Mouse (Mus musculus) intestine, embryonic 16.5 days (tissue): ENCODE measurements around the gene Endog. TPM values are rescaled to one million over a fixed set of nuclear protein-coding genes. Genes with fewer than 3 reads are reported as not detected.
A peak's percentile ranks its signal among the peaks of the same experiment; 100 is the strongest.

Experiments used
- ATAC-seq: fragments of 200-750 bp; cut with Nextera tagmentation; 2 replicates; pipeline ENCODE4 v1.8.0; 2017; ENCODE audit warnings: moderate TSS enrichment, moderate library complexity
- H3K27ac ChIP-seq: fragments of 300-500 bp; sonication (generic); 2 replicates; pipeline ENCODE4 v1.5.1; 2014; ENCODE audit warnings: mild to moderate bottlenecking, low read length
- H3K27me3 ChIP-seq: fragments of 300-500 bp; sonication (generic); replicated peaks from 2 replicates; pipeline ENCODE4 v1.6.1; 2014; ENCODE audit warnings: low read length, control low read depth, mixed read lengths; ENCODE audit not compliant: control insufficient read depth, insufficient read depth
- H3K36me3 ChIP-seq: fragments of 300-500 bp; sonication (generic); 2 replicates; pipeline ENCODE4 v1.6.1; 2014; ENCODE audit warnings: low read length, control low read depth; ENCODE audit not compliant: control insufficient read depth, insufficient read depth
- H3K4me1 ChIP-seq: fragments of 300-500 bp; sonication (generic); 2 replicates; pipeline ENCODE4 v1.6.1; 2014; ENCODE audit warnings: low read length, control low read depth, mixed read lengths; ENCODE audit not compliant: control insufficient read depth, insufficient read depth
- H3K4me2 ChIP-seq: fragments of 300-500 bp; sonication (generic); 2 replicates; pipeline ENCODE4 v1.6.1; 2014; ENCODE audit warnings: low read depth, low read length, control low read depth
- H3K4me3 ChIP-seq: fragments of 300-500 bp; sonication (generic); 2 replicates; pipeline ENCODE4 v1.5.1; 2014; ENCODE audit warnings: mild to moderate bottlenecking, low read length
- H3K9ac ChIP-seq: fragments of 300-500 bp; sonication (generic); 2 replicates; pipeline ENCODE4 v1.6.1; 2014; ENCODE audit warnings: low read depth, low read length
- H3K9me3 ChIP-seq: fragments of 300-500 bp; sonication (generic); 2 replicates; pipeline ENCODE4 v1.6.1; 2016; ENCODE audit warnings: low read length, control low read depth; ENCODE audit not compliant: control insufficient read depth
- WGBS: fragments of 180-500 bp; shearing (Covaris S2); extraction: QIAGEN DNeasy Blood & Tissue Kit; methylation state at CpG from one replicate; pipeline ENCODE4 v1.1.7; 2014; 5-methylcytosine and 5-hydroxymethylcytosine counted together
- polyA plus RNA-seq: library from polyadenylated mRNA; unstranded; fragments of >200 nt; fragmentation: Nextera tagmentation; extraction: Ambion mirVana; gene quantifications from 2 replicates; pipeline ENCODE4 v1.2.1, GENCODE M21; 2015

Gene Endog
- polyA plus RNA-seq, 1 experiment from 2014 or later, result 42.5 TPM

DNA sequence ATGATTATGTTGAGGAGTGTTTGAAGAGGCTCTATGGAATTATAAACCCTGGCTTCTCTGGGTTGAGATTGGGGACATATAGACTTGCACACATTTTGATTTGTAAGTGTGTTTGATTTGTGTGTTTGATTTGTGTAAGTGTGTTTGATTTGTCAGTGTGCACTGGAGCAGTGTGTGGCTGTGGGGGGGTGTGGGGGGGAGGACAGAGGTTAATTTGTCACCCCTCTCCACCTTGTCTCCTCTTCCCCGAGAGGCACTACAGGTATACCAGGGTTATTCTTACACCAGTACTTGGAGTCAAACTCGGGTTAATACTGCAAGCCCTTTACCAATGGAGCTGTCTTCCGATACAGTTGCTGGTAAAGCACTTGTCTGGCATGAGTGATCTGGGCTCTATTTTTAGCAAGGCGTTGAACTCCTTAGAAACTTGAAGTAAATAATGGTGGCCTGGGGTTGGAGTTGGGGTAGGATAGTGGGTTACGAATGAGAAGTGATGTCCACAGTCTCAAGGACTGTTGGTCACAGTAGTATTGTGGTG, 29.2 kb downstream of the Endog start:
- 52% methylated on average over 5 of the region's 5 CpGs for WGBS
- H3K4me1 ChIP-seq, result peaks cover 11% of the 10 kb centered on the region
- ATAC-seq, result peak; percentile 58
- H3K4me3 ChIP-seq, result no peak overlapping the region
- H3K27me3 ChIP-seq, result no peaks in the 10 kb centered on the region
- no peaks in the 10 kb centered on the region for H3K36me3 ChIP-seq
- no peaks in the 10 kb centered on the region for H3K9me3 ChIP-seq
- H3K27ac ChIP-seq, result peak overlapping the region; percentile 90
- peak overlapping the region; percentile 13; the same call in 1 of the 2 replicates for H3K4me2 ChIP-seq
- H3K9ac ChIP-seq, result no peak overlapping the region

DNA sequence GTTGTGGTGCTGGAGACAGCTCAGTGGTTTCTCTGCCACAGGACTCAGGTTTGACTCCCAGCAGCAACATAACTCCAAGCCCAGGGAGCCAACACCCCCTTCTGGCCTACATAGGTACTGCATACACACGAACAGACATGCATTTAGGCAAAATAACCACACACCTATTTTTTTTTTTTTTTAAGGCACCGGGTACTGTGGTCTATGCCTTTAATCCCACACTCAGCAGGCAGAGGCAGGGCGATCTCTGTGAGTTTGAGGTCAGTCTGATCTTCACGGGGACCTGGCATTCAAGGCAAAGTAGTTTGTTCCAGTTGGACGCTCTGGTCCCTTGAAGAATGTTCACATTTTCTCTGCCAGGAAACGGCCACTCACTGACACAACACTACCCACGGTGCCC, 32.1 kb downstream of the Endog start:
- no peaks in the 10 kb centered on the region for H3K36me3 ChIP-seq
- H3K4me1 ChIP-seq, result peaks cover 19% of the 10 kb centered on the region
- H3K27ac ChIP-seq, result no peak overlapping the region
- no peak overlapping the region for H3K4me2 ChIP-seq
- no peaks in the 10 kb centered on the region for H3K27me3 ChIP-seq
- no peak overlapping the region for H3K9ac ChIP-seq
- 72% methylated on average over 7 of the region's 7 CpGs for WGBS
- H3K9me3 ChIP-seq, result no peaks in the 10 kb centered on the region
- no peak overlapping the region for H3K4me3 ChIP-seq
- no peak for ATAC-seq

DNA sequence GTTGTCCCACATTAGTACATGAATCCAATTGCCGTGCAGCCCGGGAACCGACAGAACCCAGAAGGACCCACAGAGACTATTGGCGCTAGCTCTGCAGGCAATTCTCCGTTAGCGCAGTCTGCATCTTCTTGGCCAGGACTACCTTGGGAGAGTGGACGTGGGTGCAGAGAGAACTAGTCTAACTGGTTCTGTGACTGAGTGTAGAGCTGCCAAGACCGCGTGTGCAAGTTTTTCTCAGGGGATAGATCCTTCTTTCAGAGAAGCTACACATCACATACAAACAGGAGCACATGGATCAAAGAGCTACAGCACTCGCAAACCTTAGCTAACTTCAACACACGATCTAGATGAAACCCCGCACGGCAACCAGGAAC, 33.9 kb downstream of the Endog start:
- peaks cover 15% of the 10 kb centered on the region for H3K4me1 ChIP-seq
- H3K4me2 ChIP-seq, result peak overlapping the region; percentile 88
- H3K9me3 ChIP-seq, result no peaks in the 10 kb centered on the region
- peak overlapping the region; percentile 86 for H3K27ac ChIP-seq
- H3K27me3 ChIP-seq, result no peaks in the 10 kb centered on the region
- H3K9ac ChIP-seq, result peak overlapping the region; percentile 81
- peak; percentile 73 for ATAC-seq
- under 1% methylated on average over 13 of the region's 13 CpGs for WGBS
- no peaks in the 10 kb centered on the region for H3K36me3 ChIP-seq
- H3K4me3 ChIP-seq, result peak overlapping the region; percentile 77

DNA sequence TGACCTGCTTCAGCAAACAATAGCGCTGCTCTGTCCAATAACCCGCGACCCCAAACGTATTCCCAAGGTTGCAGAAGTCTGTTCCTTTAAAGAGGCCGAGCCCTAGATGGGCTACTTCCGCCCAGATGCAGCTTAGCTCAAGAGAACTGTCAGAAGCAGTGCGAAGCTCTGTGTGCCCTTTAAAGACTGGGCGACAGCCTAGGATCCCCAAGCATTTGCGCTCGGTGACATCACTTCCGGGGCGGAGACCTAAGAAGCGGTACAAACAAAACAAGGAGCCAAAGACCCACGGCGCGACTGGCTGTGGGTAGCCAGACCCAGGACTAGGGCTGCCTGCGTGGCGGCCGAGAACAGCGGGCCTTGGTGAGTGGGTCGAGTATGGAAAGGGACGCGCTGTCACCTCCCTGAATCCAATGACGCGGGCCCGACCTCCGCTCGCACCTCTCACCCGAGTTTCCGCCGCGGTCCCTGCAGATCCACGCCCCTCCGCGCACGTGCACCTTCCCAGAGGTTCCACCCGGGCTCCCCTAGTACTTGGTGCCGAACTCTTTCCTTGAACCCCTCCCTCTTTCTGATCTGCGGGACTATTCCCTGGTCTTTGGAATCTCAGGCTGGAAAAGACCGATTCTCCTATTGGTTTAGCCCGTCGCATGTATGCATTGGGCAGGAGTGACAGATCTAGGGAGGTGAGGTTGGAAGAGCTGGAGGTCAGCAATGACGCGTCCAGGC, 34.5 kb downstream of the Endog start, which contains the start of gene Kyat1:
Kyat1 (minus strand) TSS at position 219 of the 729 bp plus-strand sequence.
- peak within 1 kb of the TSS; percentile 81 for H3K9ac ChIP-seq
- WGBS, result under 1% methylated on average over 44 of the region's 44 CpGs
- no peaks in the 10 kb centered on the region for H3K27me3 ChIP-seq
- H3K4me2 ChIP-seq, result peak within 1 kb of the TSS; percentile 88
- ATAC-seq, result peak; percentile 97
- no peaks in the 10 kb centered on the region for H3K36me3 ChIP-seq
- peak within 1 kb of the TSS; percentile 77 for H3K4me3 ChIP-seq
- H3K9me3 ChIP-seq, result no peaks in the 10 kb centered on the region
- H3K4me1 ChIP-seq, result peaks cover 12% of the 10 kb centered on the region
- H3K27ac ChIP-seq, result peak within 1 kb of the TSS; percentile 86

DNA sequence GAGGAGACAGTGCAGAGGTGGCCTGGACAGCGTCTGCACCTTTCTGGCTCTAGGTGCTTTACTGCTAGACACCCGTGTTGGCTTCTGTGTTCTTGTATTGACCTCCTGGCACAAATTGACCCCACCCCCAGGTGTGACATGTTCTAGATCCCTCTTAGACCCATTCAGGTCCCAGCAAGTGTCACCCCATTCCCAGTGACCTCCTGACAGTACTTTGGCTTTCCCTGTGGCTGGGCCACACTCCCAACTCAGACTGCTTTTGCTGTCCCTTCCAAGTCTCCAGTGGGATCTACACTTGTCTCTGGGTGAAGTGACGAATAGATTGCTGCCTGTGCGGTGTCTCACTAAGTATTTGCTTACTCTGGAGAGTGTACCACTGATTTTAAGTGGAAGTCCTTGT, 36.1 kb downstream of the Endog start:
- no peak overlapping the region for H3K9ac ChIP-seq
- WGBS, result 82% methylated on average over 4 of the region's 4 CpGs
- no peaks in the 10 kb centered on the region for H3K27me3 ChIP-seq
- H3K4me2 ChIP-seq, result no peak overlapping the region
- no peaks in the 10 kb centered on the region for H3K36me3 ChIP-seq
- no peak overlapping the region for H3K4me3 ChIP-seq
- peaks cover 12% of the 10 kb centered on the region for H3K4me1 ChIP-seq
- no peak for ATAC-seq
- H3K9me3 ChIP-seq, result no peaks in the 10 kb centered on the region
- H3K27ac ChIP-seq, result no peak overlapping the region

DNA sequence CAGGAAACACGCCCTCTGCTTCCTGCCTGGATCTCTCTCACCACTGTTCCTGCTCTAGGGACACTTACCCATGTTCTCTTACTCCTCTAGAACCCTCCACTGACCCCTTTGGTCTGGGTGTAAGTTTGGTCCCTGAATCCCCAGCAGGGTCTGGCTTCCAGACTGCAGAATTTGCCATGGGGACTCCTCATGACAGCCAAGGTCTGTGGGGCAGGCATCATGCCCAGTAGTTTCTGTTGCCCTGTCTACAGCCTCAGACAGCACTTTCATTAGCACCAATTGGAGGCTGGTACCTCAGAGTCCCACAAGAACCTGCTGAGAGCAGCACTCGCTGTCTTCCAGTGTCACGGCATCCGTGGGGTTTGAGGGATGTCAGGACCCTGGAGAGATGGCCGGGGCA, 36.6 kb downstream of the Endog start:
- H3K4me3 ChIP-seq, result no peak overlapping the region
- peaks cover 12% of the 10 kb centered on the region for H3K4me1 ChIP-seq
- no peaks in the 10 kb centered on the region for H3K27me3 ChIP-seq
- H3K27ac ChIP-seq, result no peak overlapping the region
- H3K4me2 ChIP-seq, result no peak overlapping the region
- H3K9ac ChIP-seq, result no peak overlapping the region
- WGBS, result 82% methylated on average over 5 of the region's 5 CpGs
- no peaks in the 10 kb centered on the region for H3K9me3 ChIP-seq
- no peaks in the 10 kb centered on the region for H3K36me3 ChIP-seq
- no peak for ATAC-seq

DNA sequence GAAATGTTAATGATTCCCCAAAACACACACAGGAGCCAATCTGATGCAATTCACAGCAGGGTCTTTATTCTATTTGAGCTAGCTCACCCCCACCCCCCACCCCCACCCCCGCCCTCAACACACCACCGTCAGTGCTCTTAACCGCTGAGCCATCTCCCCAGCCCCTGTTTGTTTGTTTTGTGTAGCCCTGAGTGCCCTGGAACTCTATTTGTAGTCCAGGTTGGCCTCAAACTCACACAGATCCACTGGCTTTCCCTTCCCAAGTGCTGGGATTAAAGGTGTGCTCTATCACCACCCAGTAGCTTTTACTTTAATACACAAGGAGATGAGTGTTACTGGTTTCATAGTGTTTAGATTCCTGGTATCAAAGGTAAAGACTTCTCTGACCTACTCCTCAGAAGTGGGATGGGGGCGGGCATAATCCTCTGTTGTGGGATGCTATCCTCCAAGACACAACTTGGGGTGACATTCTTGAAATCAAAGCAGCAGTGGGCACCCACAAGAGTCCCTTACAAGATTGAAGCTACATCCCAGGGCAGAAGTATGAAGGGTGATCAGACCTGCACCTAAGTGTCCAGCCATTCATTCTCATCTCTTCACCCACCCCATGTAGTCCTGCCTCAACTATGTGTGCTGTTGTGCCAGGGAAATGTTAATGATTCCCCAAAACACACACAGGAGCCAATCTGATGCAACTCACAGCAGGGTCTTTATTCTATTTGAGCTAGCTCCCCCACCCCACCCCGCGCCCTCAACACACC, 40.3 kb downstream of the Endog start:
- Histone ChIP-seq H3K9ac (no peak overlapping the region), H3K27me3 (no peaks in the 10 kb centered on the region), H3K4me3 (no peak overlapping the region), H3K27ac (no peak overlapping the region), H3K4me2 (no peak overlapping the region), H3K9me3 (no peaks in the 10 kb centered on the region), H3K4me1 (peaks cover 2% of the 10 kb centered on the region; the same call in 1 of the 2 replicates), H3K36me3 (no peaks in the 10 kb centered on the region)
- no peak for ATAC-seq
- 71% methylated on average over 6 of the region's 6 CpGs for WGBS

DNA sequence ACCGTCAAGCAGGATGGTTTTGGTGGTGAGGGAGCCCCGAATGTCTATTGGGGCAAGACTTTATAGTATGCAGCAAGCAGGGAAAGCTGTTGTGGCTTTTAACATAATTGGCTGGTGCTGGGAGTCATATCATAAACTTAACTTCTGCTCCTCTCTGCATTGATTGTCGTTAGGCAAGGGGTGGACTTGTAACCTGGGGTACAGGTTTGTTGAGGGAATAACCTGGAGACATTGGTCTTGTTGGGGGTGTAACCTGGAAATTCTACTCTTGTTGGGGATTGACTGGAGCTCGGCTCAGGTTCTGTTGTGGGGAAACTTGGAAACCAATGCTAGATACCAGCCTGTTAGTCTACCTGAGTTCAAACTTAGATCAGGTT, 40.9 kb downstream of the Endog start:
- H3K9ac ChIP-seq, result no peak overlapping the region
- no peak overlapping the region for H3K27ac ChIP-seq
- H3K9me3 ChIP-seq, result no peaks in the 10 kb centered on the region
- H3K27me3 ChIP-seq, result no peaks in the 10 kb centered on the region
- no peak overlapping the region for H3K4me3 ChIP-seq
- H3K36me3 ChIP-seq, result no peaks in the 10 kb centered on the region
- H3K4me1 ChIP-seq, result no peaks in the 10 kb centered on the region
- 65% methylated on average over 4 of the region's 4 CpGs for WGBS
- ATAC-seq, result no peak
- H3K4me2 ChIP-seq, result no peak overlapping the region

DNA sequence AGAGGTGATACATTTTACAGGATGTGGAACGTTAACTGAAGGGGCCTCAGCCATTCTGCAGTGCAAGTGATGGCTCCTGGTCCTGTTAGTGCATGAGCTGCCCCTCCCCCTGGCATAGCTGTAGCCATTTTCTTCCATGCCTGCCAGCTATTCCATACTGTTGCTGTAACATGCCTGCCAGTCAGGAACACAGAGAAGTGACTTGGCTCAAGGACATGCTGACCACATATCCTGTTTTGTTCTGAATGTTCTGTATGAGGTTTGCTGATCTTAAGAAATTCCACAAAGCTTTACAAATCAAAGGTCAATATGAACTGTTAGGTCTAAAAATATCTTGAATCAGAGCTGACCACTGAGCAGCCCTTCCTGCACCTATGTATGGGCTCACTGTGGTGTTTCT, 41.7 kb downstream of the Endog start:
- no peak for ATAC-seq
- no peak overlapping the region for H3K27ac ChIP-seq

More for the DNA sequence above, 41.7 kb downstream of the Endog start:
- 51% methylated on average over 1 of the region's 1 CpGs for WGBS
- H3K36me3 ChIP-seq, result no peaks in the 10 kb centered on the region
- no peak overlapping the region for H3K4me3 ChIP-seq
- no peak overlapping the region for H3K4me2 ChIP-seq
- no peaks in the 10 kb centered on the region for H3K27me3 ChIP-seq
- no peaks in the 10 kb centered on the region for H3K4me1 ChIP-seq
- H3K9me3 ChIP-seq, result no peaks in the 10 kb centered on the region
- H3K9ac ChIP-seq, result no peak overlapping the region
